Mouse (Mus musculus): ENCODE measurements at regions not wholly inside any gene's neighbourhood (a gene's known extent, or its start where the extent isn't known, plus 50 kb on each side); places are given as distances from the start of the nearest gene placed in this dataset.

DNA sequence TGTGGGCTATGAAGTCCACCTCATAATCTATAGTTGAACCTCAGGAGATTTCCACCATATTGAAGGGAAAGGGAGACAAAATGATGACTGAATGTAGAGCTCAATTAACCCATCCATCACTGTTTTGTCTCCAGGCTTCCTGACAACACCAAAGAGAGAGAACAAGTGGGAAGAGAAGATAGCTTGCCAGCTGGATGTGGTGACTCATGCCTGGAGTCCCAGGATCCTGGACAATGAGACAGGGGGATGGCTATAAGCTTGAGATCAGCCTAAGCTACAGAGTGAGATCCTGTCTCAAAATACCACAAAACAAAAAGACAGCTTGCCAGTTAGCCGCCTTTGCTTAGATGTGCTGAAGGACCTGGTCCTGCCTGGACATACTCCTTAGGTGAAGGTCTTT lies 144.4 kb downstream of the 4930564D02Rik start:
- TF ChIP-seq CTCF (IDR thresholded peaks at IDR 0.05; ENCODE audit: low read depth, low read length) (no peak), POLR2AphosphoS5 (IDR thresholded peaks at IDR 0.05; ENCODE audit: insufficient replicate concordance, low read depth, low read length) (no peak), TAL1 (conservative IDR thresholded peaks at IDR 0.05; ENCODE audit: low read depth, low read length) (no peak)

Measured in G1E (cell line).